Mouse (Mus musculus) spleen, postnatal 0 days (tissue): ENCODE measurements around the gene Gm6020. TPM values are rescaled to one million over a fixed set of nuclear protein-coding genes. Genes with fewer than 3 reads are reported as not detected.

Experiments used
- polyA plus RNA-seq: library from polyadenylated mRNA; unstranded; fragments of >200 nt; fragmentation: Nextera tagmentation; extraction: Ambion mirVana; gene quantifications from 2 replicates; pipeline ENCODE4 v1.2.1, GENCODE M21; 2015

Gm6020 gene
- polyA plus RNA-seq: not detected in 2 replicates

GRCm38 (mm10) chr19:61183590-61183989, at the start of gene Gm6020:
Gene Gm6020 (plus strand): TSS chr19:61183890.

GRCm38 (mm10) chr19:61140342-61141206, 43.1 kb upstream of the Gm6020 start, which contains the start of gene Zfp950:
Gene Zfp950 (minus strand): TSS chr19:61140840.

GRCm38 (mm10) chr19:61175756-61176324, 7.8 kb upstream of the Gm6020 start, which contains the start of gene Gm7102:
Gene Gm7102 (minus strand): TSS chr19:61176309.

GRCm38 (mm10) chr19:61227941-61228701, 44.4 kb downstream of the Gm6020 start, which contains the start of gene Csf2ra:
Gene Csf2ra (minus strand): TSS chr19:61228429.

Other genes with a start within 250 kb of the Gm6020 start
- gene Zfp950, start 43.0 kb upstream of the Gm6020 start, polyA plus RNA-seq: 25.1 and 28.8 TPM in 2 replicates
- 0.22 TPM in 1 of 2 replicates, not detected in the other for gene Gm7102, start 7.6 kb upstream of the Gm6020 start, polyA plus RNA-seq
- gene Csf2ra, start 44.5 kb downstream of the Gm6020 start, polyA plus RNA-seq: 29.4 and 48.9 TPM in 2 replicates
- not detected in 2 replicates for gene Gm21060, start 113.2 kb downstream of the Gm6020 start, polyA plus RNA-seq